Mouse (Mus musculus) C2C12 (cell line): ENCODE data around the gene Lipt1. TPM values are rescaled to one million over a fixed set of nuclear protein-coding genes. Genes with fewer than 3 reads are reported as not detected.

Experiments
- H3K27me3 ChIP-seq: one replicate; pipeline ENCODE4 v1.6.1; 2011; ENCODE audit not compliant: control insufficient read depth, insufficient read depth, insufficient read length
- H3K36me3 ChIP-seq: one replicate; pipeline ENCODE4 v1.6.1; 2011; ENCODE audit not compliant: control insufficient read depth, insufficient read depth
- H3K4me3 ChIP-seq: one replicate; pipeline ENCODE4 v1.5.1; 2011; ENCODE audit warnings: mild to moderate bottlenecking, control low read depth; ENCODE audit not compliant: poor library complexity, insufficient read depth, severe bottlenecking
- H3K79me2 ChIP-seq: one replicate; pipeline ENCODE4 v1.6.1; 2011; ENCODE audit not compliant: control insufficient read depth, insufficient read depth
- H3K79me3 ChIP-seq: one replicate; pipeline ENCODE4 v1.6.1; 2011; ENCODE audit warnings: low read depth, control low read depth
- H3ac ChIP-seq: one replicate; pipeline ENCODE3; 2011; ENCODE audit warnings: low read depth; ENCODE audit not compliant: control insufficient read depth, insufficient read length
- CEBPB ChIP-seq: IDR thresholded peaks from one replicate; pipeline ENCODE4 v1.6.1; 2011; ENCODE audit warnings: low read depth, mild to moderate bottlenecking, control low read depth, moderate library complexity
- CTCF ChIP-seq: IDR thresholded peaks from one replicate; pipeline ENCODE4 v1.5.1; 2011; ENCODE audit not compliant: control insufficient read depth, insufficient read depth, insufficient read length
- FOSL1 ChIP-seq: IDR thresholded peaks from one replicate; pipeline ENCODE4 v1.8.0; 2011; ENCODE audit warnings: mild to moderate bottlenecking, low read length; ENCODE audit not compliant: poor library complexity, insufficient read depth, severe bottlenecking
- MAX ChIP-seq: IDR thresholded peaks from one replicate; pipeline ENCODE4 v1.6.1; 2011; ENCODE audit warnings: mild to moderate bottlenecking, control low read depth
- MYOD1 ChIP-seq: IDR thresholded peaks from one replicate; pipeline ENCODE4 v1.6.1; 2011; ENCODE audit warnings: low read depth; ENCODE audit not compliant: control insufficient read depth, insufficient read length
- MYOG ChIP-seq: IDR thresholded peaks from one replicate; pipeline ENCODE4 v1.6.1; 2011; ENCODE audit not compliant: control insufficient read depth, insufficient read length; ENCODE audit errors: extremely low read depth
- USF1 ChIP-seq: IDR thresholded peaks from one replicate; pipeline ENCODE4 v1.6.1; 2011; ENCODE audit warnings: low read depth, mild to moderate bottlenecking, control low read depth, moderate library complexity
- polyA plus RNA-seq: library from polyadenylated mRNA; unstranded; fragments of >200 nt; fragmentation: generic; extraction: Trizol; gene quantifications from one replicate; pipeline ENCODE4 v1.2.1, GENCODE M21; 2012; ENCODE audit warnings: missing spikeins

The Lipt1 gene
- polyA plus RNA-seq, 1 experiment = 5.8 TPM

DNA sequence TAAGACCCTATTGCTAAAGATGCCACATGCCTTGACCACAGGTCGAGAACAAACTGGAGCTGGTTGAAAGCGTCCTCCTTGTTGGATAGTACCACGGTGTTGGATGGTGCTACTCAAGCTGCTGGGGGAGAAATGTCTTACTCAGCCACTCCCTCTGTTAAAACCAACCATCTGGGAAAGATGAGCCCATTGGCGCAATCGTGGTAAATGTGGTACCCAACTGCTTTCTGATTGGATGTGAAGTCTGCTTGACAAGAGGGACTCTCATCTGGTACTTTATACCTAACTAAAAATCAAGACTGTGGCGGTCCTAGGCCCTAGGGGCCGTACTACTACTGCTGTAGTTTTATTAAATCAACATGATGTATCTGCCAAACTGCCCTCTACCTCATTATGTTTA is 17.7 kb downstream of the Lipt1 start:
- peak overlapping the region; percentile 54 for H3ac ChIP-seq
- TF ChIP-seq MYOD1 (no peak), CEBPB (no peak), FOSL1 (no peak), MYOG (no peak), CTCF (no peak), USF1 (no peak), MAX (no peak)
- peaks cover 24% of the 10 kb centered on the region for H3K79me3 ChIP-seq

DNA sequence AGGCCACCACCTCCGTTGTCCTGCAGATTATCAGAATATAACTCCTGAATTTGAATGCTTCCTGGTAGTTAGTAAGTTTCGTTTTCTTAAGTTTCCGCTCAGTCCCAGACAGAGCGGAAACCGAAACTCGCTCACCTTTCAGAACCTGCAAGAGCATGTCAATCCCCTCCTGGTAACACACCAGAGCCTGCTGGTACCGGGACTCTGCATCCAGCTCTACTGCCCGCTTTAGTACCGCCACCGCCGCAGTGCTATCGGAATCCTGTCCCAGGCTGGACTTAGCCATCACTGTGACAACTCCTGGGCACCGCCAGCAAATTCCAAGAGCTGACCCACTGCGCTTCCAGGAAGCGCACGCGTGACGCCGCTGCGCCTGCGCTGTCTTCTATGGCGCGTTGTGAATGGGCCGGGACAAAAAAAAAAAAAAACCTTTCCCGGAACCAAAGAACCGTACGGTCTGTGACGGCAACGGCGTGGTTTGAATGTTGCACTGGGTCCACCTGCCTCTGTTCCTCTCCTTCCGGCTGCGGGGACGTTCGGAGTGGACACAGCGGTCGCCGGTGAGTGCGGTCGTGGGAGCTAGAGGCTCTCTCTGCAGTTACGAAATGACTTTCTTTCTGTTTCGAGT is 18.6 kb downstream of the Lipt1 start, which contains the start of the genes Mitd1 and Mrpl30:
Gene Mitd1, minus strand, starts transcription at position 387 of the 628 bp plus-strand sequence.
Gene Mrpl30, plus strand, starts transcription at position 453 of the 628 bp plus-strand sequence.
- peaks cover 44% of the 10 kb centered on the region for H3K79me2 ChIP-seq
- H3K79me3 ChIP-seq = peaks cover 24% of the 10 kb centered on the region
- H3K36me3 ChIP-seq = peaks cover 21% of the 10 kb centered on the region
- TF ChIP-seq MAX = peak; percentile 15
- TF ChIP-seq MYOD1 = no peak
- no peak for TF ChIP-seq CEBPB
- TF ChIP-seq USF1 = peak; percentile 14
- no peak for TF ChIP-seq CTCF
- TF ChIP-seq MYOG = no peak
- TF ChIP-seq FOSL1 = no peak
- no peaks in the 10 kb centered on the region for H3K27me3 ChIP-seq
- H3ac ChIP-seq = peak within 1 kb of the TSS; percentile 63
- peak within 1 kb of the TSS; percentile 87 for H3K4me3 ChIP-seq

More for the DNA sequence above, 17.7 kb downstream of the Lipt1 start:
- Histone ChIP-seq H3K79me2 (peaks cover 44% of the 10 kb centered on the region), H3K27me3 (no peaks in the 10 kb centered on the region), H3K36me3 (peaks cover 16% of the 10 kb centered on the region), H3K4me3 (peak overlapping the region; percentile 87)

DNA sequence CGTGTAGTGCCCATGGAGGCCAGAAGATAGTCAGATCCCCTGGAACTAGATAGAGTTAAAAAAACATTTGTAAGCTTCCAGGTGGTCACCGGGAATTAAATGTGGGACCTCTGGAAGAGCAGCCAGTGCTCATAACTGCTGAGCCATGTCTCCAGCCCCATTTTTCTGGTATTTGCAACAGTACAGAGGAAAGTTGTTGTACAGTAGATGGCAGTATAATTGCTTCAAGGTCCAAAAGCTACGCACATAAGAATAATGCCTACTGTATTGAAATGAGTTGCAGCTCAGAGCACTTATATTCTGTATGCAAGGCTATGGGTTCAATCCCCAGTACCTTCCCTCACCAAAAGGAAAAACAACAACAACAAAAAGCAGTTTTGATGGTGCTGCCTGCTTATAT is 19.9 kb downstream of the Lipt1 start:
- Histone ChIP-seq H3K79me2 (peaks cover 44% of the 10 kb centered on the region), H3K79me3 (peaks cover 24% of the 10 kb centered on the region), H3ac (no peak overlapping the region), H3K36me3 (peaks cover 32% of the 10 kb centered on the region), H3K4me3 (no peak overlapping the region), H3K27me3 (no peaks in the 10 kb centered on the region)
- no peak for TF ChIP-seq CEBPB
- no peak for TF ChIP-seq CTCF
- no peak for TF ChIP-seq MAX
- TF ChIP-seq MYOD1 = no peak
- no peak for TF ChIP-seq USF1
- no peak for TF ChIP-seq MYOG
- no peak for TF ChIP-seq FOSL1

DNA sequence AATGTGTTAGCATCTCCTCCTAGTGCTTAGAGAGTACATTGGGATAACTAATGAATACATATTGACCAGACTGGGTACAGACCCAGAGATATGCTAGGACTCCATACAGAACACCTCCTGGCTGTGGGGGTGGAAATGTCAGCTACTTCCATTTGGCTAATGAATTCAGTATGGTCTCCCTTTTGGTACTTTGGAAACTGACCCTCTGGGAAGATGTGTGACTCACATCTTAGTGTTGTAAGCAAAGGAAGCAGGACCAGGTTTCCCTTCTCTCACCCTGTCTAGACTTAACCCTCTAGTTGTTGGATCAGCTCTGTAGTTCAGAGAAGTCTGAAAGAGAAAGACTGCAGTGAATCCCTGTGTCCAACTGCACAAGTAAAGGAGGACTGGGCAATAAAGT is 23.1 kb downstream of the Lipt1 start:
- Histone ChIP-seq H3ac (no peak overlapping the region), H3K79me3 (peaks cover 24% of the 10 kb centered on the region), H3K36me3 (peaks cover 58% of the 10 kb centered on the region), H3K4me3 (no peak overlapping the region), H3K79me2 (peaks cover 38% of the 10 kb centered on the region), H3K27me3 (no peaks in the 10 kb centered on the region)
- TF ChIP-seq CTCF = no peak
- TF ChIP-seq USF1 = no peak
- no peak for TF ChIP-seq MAX
- TF ChIP-seq MYOD1 = no peak
- no peak for TF ChIP-seq FOSL1
- TF ChIP-seq MYOG = no peak
- TF ChIP-seq CEBPB = no peak

DNA sequence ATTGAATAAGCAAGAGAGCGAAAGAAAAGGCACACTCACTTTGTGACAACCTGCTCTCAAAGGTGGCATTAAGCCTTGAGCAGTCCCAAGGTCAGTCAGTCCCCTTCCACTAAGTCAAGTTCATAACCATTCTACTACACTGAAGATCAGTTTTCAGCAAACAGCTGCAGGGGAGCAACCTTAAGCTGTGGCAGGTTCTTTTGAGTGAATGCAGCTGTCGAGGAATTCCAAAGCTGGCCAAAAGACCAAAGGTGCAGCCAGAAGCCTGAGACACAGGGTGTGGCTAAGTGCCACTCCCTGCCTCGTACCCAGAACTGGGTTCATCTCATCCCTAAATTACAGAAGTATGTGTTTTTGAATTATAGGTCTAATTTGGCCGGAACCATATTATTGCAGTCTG is 28.3 kb downstream of the Lipt1 start:
- Histone ChIP-seq H3K79me2 (no peaks in the 10 kb centered on the region), H3K4me3 (no peak overlapping the region), H3K27me3 (no peaks in the 10 kb centered on the region), H3K36me3 (peaks cover 49% of the 10 kb centered on the region), H3ac (no peak overlapping the region), H3K79me3 (no peaks in the 10 kb centered on the region)
- TF ChIP-seq MAX (no peak), FOSL1 (no peak), USF1 (no peak), CEBPB (no peak), CTCF (no peak), MYOD1 (no peak), MYOG (no peak)

DNA sequence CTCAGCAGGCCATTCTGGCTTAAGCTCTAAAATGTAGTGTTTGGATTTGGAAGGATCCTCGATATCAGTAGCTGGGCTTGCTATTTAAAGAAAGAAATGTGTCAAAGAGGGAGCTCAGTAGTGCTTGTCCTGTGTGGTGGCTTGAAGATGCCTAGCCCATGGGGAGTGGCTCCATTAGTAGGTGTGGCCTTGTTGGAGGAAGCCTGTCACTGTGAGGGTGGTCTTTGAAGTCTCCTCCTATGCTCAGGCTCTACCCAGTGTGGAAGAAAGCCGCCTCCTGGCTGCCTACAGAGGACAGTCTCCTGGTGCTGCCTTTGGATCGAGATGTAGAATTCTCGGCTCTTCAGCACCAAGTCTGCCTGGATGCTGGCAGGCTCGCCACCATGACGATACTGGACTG is 28.8 kb downstream of the Lipt1 start:
- H3K79me2 ChIP-seq = no peaks in the 10 kb centered on the region
- H3K36me3 ChIP-seq = peaks cover 44% of the 10 kb centered on the region
- no peaks in the 10 kb centered on the region for H3K27me3 ChIP-seq
- H3K79me3 ChIP-seq = no peaks in the 10 kb centered on the region
- TF ChIP-seq MYOG = no peak
- TF ChIP-seq USF1 = no peak
- no peak for TF ChIP-seq CTCF
- no peak for TF ChIP-seq MYOD1
- no peak for TF ChIP-seq MAX
- TF ChIP-seq FOSL1 = no peak
- TF ChIP-seq CEBPB = no peak
- H3K4me3 ChIP-seq = no peak overlapping the region
- no peak overlapping the region for H3ac ChIP-seq
